Mouse (Mus musculus): ENCODE results near the gene Lsmem1. TPM values are rescaled to one million over a fixed set of nuclear protein-coding genes. Genes with fewer than 3 reads are reported as not detected.

Gene Lsmem1
- polyA plus RNA-seq, 1 experiment from 2014 or later, result 0.10 TPM

DNA sequence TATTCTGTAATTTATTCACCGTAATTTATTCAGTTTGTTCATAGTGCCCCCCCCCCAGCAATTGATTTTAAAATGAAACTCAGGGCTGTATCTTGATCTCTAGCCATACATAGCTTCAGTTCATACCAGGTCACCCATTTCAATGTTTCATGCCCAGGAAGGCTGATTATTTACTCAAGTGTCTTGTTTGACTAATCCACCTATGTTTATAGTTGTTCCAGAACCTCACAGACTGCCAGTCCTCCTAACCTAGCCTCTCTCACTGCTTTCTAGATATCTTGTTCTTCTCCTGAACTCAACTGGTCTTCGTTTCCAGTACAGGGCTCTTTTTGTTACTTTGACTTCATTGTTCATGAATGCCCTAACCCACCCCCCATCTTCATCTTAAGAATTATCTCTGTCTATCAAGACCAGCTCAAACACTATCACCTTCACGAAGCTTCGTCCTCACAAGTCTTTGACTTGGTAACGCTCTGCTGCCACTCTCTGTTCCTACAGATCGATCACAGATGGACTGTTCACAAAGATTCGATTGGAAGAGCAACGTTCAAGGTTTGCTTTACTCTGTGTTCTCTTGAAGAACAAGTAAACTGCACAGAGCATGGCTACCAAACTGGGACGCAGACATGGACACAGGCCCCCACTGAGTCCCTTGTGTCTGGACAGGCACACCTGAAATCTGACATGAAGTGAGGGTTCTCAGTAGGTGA, 25.0 kb upstream of the Lsmem1 start:
- Histone ChIP-seq H3K9me3 (replicated peaks) (no peaks in the 10 kb centered on the region), H3K4me1 (replicated peaks) (peaks cover 34% of the 10 kb centered on the region), H3K4me3 (replicated peaks) (peak overlapping the region; percentile 88; the same call in 1 of the 2 replicates), H3K4me2 (peak overlapping the region; percentile 92), H3K27ac (no peak overlapping the region), H3K36me3 (no peaks in the 10 kb centered on the region), H3K9ac (no peak overlapping the region; the same call in 1 of the 2 replicates), H3K27me3 (no peaks in the 10 kb centered on the region)
- DNase-seq, result no peak
- 85% methylated on average over 9 of the region's 9 CpGs for WGBS (ENCODE audit: insufficient replicate concordance)
- no peak for ATAC-seq (ENCODE audit: low read depth)

DNA sequence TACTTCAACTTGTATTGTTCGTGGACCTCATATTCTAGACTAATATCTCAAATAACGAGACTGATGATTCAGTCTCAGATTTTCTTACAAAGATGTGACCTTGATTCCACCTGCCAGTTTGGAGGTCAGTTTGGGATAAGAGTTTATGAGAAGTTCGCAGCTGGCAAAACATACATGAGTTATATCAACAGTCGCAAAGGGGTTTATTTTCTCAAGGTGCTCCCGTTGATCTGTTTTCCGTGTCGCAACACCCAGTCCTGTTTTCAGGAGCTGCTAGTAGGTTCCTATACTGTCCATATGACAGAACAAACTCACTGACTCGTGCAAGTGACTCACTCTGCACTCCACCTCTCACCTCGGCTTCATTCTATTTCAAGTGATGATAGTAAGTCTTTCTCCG, 24.4 kb upstream of the Lsmem1 start:
- no peaks in the 10 kb centered on the region for H3K9me3 ChIP-seq (replicated peaks)
- ATAC-seq (ENCODE audit: low read depth), result no peak
- no peaks in the 10 kb centered on the region for H3K36me3 ChIP-seq
- no peak for DNase-seq
- peak overlapping the region; percentile 92 for H3K4me2 ChIP-seq
- WGBS (ENCODE audit: insufficient replicate concordance), result 38% methylated on average over 10 of the region's 10 CpGs
- H3K27me3 ChIP-seq, result no peaks in the 10 kb centered on the region
- peaks cover 34% of the 10 kb centered on the region for H3K4me1 ChIP-seq (replicated peaks)
- peak overlapping the region; percentile 71 for H3K9ac ChIP-seq
- H3K27ac ChIP-seq, result peak overlapping the region; percentile 58
- H3K4me3 ChIP-seq (replicated peaks), result peak overlapping the region; percentile 88

DNA sequence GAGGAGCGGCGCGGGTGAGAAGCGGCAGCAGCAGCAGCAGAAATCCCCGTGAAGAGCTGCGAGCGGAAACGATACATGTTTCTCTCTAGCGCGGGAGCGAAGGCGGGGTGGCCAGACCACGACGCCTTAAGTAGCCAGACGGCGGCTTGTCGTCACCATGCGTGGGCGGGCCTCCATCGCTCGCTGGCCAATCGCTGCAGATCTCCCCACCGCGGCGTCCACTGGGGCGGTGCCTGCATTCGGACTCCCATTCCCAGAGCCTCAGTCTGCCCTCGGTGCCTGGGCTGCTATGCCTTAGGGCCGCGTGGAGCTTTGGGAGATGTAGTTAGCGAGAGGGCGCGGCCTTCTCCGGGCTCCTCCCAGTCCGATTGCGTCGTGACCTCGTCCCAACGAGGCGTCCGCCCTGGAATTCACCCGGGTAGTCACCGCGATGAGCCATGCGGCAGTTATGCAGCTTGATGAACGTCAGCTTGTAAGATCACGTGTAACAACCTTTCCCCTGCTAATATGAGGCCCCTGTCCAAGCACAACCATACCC, 23.9 kb upstream of the Lsmem1 start:
- Histone ChIP-seq H3K9me3 (replicated peaks) (no peaks in the 10 kb centered on the region), H3K4me1 (replicated peaks) (peaks cover 37% of the 10 kb centered on the region), H3K27me3 (no peaks in the 10 kb centered on the region), H3K4me2 (peak overlapping the region; percentile 92), H3K9ac (peak overlapping the region; percentile 89), H3K27ac (peak overlapping the region; percentile 92), H3K36me3 (no peaks in the 10 kb centered on the region), H3K4me3 (replicated peaks) (peak overlapping the region; percentile 88)
- under 1% methylated on average over 47 of the region's 47 CpGs for WGBS (ENCODE audit: insufficient replicate concordance)
- ATAC-seq (ENCODE audit: low read depth) (peak; percentile 95), DNase-seq (peak; percentile 99)

DNA sequence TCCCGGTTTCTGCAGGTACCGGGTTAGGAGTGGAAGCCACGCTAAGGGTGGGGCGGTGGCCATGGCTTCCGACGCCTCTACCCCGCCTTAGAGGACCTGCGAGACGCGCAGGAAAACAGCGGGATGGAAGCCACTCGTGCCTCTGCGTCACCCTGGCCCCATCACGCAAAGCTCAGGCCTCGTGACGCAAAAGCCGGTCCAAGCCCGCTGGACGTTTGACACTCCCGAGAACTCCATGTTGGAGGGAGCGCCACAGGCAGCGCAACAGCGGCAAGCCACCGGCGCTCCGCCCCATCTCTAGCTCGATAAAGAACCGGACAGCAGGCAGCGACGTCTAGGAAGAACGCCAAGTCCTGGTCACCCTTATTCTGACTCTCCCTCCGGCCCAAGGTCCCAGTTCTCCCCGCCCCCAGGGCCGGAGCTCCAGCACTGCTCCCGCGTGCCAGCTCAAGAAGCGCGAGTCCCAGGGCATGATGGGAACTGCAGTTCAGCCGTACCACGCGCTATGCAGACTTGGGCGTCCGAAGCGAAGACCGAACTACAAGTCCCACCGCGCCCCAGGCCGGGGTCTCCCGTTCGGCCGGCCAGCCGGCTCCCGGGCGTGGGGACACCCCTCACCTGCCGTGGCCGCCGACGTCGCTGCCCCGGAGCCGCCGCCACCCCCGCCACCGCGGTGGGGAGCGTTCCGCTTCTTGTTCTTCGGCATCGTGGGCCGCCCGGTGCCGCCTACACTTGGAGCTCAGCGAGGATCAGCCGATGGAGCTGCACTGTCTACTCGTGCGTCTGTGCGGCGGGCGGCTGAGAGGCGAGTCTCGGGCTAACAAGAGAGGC, 23.2 kb upstream of the Lsmem1 start:
- under 1% methylated on average over 80 of the region's 81 CpGs for WGBS (ENCODE audit: insufficient replicate concordance)
- peak overlapping the region; percentile 88 for H3K4me3 ChIP-seq (replicated peaks)
- peak overlapping the region; percentile 92 for H3K4me2 ChIP-seq
- H3K27ac ChIP-seq, result peak overlapping the region; percentile 92
- peaks cover 37% of the 10 kb centered on the region for H3K4me1 ChIP-seq (replicated peaks)
- 0 out of 2 replicates have a peak, but pooled peaks cover under 1% of the 10 kb centered on the region for H3K36me3 ChIP-seq
- peak overlapping the region; percentile 89 for H3K9ac ChIP-seq
- H3K27me3 ChIP-seq, result no peaks in the 10 kb centered on the region
- ATAC-seq (ENCODE audit: low read depth), result peak; percentile 83
- H3K9me3 ChIP-seq (replicated peaks), result no peaks in the 10 kb centered on the region
- peak; percentile 87 for DNase-seq

DNA sequence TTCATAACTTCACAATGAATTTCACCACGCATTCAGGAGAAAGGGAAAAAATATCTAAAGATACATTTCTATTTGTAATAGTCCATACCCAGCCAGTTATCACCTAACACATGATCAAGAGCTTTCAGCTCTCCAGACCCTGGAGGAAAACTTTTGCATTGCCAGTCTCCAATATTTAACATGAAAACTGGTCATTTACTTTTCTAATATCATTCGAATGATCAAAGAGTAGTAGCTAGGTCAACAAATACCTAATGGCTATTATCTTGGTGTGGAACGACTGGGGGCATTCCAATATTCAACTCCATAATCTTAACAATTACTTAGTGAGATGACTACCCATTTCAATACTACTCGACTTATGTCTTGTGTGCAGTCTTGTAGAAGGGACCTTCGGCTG, 22.3 kb upstream of the Lsmem1 start:
- Histone ChIP-seq H3K9me3 (replicated peaks) (no peaks in the 10 kb centered on the region), H3K4me1 (replicated peaks) (peaks cover 37% of the 10 kb centered on the region), H3K36me3 (peaks cover 7% of the 10 kb centered on the region), H3K4me2 (peak overlapping the region; percentile 92), H3K4me3 (replicated peaks) (peak overlapping the region; percentile 88), H3K27me3 (no peaks in the 10 kb centered on the region), H3K9ac (peak overlapping the region; percentile 89), H3K27ac (0 out of 2 replicates have a peak overlapping the region, but pooled peaks have one; percentile 92)
- DNase-seq (no peak), ATAC-seq (ENCODE audit: low read depth) (no peak)
- 9% methylated on average over 5 of the region's 5 CpGs for WGBS (ENCODE audit: insufficient replicate concordance)

DNA sequence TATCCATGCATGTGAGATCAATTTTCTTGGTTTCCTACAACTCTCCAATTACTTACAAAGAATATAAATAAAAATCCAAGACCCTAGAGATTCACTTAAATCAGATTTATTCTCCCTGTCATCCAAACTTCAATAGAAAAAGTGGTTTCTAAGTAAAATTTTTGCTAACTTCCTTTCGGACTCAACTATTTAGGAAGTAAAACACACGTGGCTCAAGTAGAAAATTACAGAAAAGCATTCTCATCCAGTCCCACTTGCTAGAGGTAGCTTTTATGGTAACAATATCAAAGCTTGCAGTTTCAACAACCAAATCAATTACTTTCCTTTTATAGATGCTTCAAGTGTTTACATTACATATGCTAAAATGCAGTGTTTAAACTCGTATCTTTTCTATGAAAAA, 21.6 kb upstream of the Lsmem1 start:
- Histone ChIP-seq H3K9me3 (replicated peaks) (no peaks in the 10 kb centered on the region), H3K9ac (peak overlapping the region; percentile 89), H3K4me3 (replicated peaks) (peak overlapping the region; percentile 88), H3K27me3 (no peaks in the 10 kb centered on the region), H3K36me3 (peaks cover 14% of the 10 kb centered on the region), H3K4me2 (peak overlapping the region; percentile 92), H3K4me1 (replicated peaks) (peaks cover 37% of the 10 kb centered on the region), H3K27ac (no peak overlapping the region)
- DNase-seq, result no peak
- no peak for ATAC-seq (ENCODE audit: low read depth)
- 12% methylated on average over 3 of the region's 3 CpGs for WGBS (ENCODE audit: insufficient replicate concordance)

DNA sequence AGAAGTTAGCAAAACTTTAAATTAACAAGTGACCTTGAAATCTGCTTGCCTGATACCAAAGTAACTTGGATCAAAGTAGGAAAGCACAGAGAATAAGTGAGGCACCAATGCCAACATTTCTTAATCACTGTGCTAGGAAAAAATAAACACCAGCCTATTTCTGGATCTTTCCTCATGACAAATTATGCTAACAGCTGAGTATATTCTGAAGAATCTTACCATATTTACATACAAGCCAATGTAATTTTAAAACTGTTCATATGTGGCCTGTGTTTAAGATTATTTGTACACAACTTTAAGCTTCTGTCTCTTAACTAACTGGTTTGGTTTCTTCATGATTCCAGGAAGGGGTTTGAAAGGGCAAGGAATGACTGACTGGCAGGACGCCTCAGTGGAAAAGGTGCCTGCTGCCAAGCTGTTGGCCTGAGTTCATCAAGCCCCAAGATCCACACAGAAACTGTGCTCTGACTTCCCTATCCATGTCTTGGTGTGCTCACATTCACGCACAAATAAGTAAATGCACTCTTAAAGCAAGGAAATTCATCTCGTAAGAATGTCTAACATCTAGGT, 20.8 kb upstream of the Lsmem1 start:
- Histone ChIP-seq H3K9me3 (replicated peaks) (no peaks in the 10 kb centered on the region), H3K27ac (no peak overlapping the region)

DNA sequence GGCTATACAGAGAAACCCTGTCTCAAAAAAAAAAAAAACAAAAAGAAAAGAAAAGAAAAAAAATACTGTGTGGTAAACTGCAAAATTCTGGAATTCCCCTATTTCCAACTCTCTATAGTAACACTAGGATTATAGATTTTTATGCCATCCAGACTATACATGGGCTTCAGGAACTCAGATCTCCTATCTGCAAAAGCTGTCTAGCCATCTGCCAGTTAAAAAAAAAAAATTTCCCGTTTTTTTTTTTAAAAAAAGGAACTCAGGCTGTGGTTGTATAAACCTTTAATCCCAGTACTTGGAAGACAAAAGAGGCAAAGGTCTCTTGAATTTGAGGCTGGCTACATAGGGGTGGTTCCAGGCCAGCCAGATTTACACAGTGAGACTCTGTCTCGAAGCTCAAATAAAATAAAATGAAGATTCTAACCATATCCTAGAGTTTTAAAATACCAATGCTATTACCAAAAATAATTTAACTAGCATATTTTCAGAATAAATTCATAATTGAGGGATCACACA, 19.2 kb upstream of the Lsmem1 start:
- ATAC-seq (ENCODE audit: low read depth) (no peak), DNase-seq (no peak)
- Histone ChIP-seq H3K9me3 (replicated peaks) (no peaks in the 10 kb centered on the region), H3K4me1 (replicated peaks) (peaks cover 28% of the 10 kb centered on the region), H3K4me3 (replicated peaks) (no peak overlapping the region), H3K4me2 (no peak overlapping the region), H3K27me3 (no peaks in the 10 kb centered on the region), H3K36me3 (peaks cover 38% of the 10 kb centered on the region), H3K9ac (no peak overlapping the region), H3K27ac (no peak overlapping the region)
- 46% methylated on average over 2 of the region's 2 CpGs for WGBS (ENCODE audit: insufficient replicate concordance)

More for the DNA sequence above, 20.8 kb upstream of the Lsmem1 start:
- Histone ChIP-seq H3K4me3 (replicated peaks) (peak overlapping the region; percentile 88), H3K36me3 (peaks cover 22% of the 10 kb centered on the region), H3K27me3 (no peaks in the 10 kb centered on the region), H3K4me2 (peak overlapping the region; percentile 92), H3K4me1 (replicated peaks) (peaks cover 37% of the 10 kb centered on the region), H3K9ac (peak overlapping the region; percentile 26)
- 46% methylated on average over 3 of the region's 3 CpGs for WGBS (ENCODE audit: insufficient replicate concordance)
- ATAC-seq (ENCODE audit: low read depth) (no peak), DNase-seq (no peak)

DNA sequence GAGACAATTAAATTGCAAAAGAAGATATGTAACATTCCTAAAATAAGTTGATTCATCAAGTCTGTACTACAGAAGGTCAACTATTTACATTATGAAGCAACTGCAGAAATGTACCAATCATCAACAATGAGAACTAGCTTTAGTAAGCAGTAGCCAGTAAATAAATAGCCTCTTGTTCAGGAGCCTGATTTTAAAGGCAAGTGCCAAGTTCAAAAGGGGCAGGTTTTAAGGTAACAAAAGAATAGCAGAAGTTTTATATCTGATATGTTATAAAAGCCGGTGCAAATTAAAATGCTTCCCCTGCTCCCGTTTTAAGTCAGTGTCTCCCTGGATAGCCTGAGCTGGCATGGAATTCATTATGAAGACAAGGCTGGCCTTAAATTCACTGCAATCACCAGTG, 18.5 kb upstream of the Lsmem1 start:
- 88% methylated on average over 2 of the region's 2 CpGs for WGBS (ENCODE audit: insufficient replicate concordance)
- Histone ChIP-seq H3K27me3 (no peaks in the 10 kb centered on the region), H3K4me2 (no peak overlapping the region), H3K4me3 (replicated peaks) (no peak overlapping the region), H3K4me1 (replicated peaks) (peaks cover 27% of the 10 kb centered on the region), H3K9ac (no peak overlapping the region), H3K36me3 (peaks cover 44% of the 10 kb centered on the region), H3K9me3 (replicated peaks) (no peaks in the 10 kb centered on the region), H3K27ac (no peak overlapping the region)
- DNase-seq, result no peak
- ATAC-seq (ENCODE audit: low read depth), result no peak

DNA sequence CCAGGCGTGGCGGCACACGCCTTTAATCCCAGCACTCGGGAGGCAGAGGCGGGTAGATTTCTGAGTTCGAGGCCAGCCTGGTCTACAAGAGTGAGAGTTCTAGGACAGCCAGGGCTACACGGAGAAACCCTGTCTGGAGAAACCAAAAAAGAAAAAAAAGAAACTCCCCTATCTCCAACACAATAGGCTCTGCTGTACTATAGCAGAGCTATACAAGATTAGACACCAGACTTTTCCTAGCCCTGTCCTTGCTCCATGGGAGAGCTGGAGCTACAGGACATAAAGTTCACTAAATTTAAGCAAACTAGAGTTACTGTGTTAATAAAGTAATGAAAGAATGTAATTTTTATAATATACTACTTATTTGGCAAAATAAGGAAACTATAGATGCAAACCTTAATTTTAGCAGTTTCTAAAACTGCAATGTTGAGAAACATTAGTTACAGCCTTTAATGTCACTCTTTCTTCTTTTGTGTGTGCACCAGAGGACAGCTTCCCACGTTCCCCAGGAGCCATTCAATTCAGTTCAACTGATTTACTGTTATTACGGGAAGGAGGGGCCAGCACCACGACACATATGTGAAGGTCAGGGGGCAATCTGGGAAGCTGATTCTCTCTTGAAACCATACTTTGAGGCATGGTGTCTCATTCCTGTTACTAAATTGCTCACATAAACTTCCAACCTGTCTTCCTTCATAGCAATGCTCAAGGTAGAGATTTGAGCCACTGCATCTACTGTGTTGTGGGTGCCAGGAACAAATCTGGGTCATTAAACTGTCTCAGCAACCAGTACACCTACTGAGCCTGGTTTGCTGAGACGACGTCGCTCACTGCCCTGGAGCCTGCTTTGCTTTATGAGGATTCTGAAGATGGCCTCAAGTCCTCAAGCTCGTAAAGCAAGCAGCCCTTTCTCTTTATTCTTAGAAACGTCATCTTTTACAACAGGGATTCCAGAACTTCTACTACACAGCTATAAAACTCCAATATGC, 15.9 kb upstream of the Lsmem1 start:
- H3K9me3 ChIP-seq (replicated peaks), result no peaks in the 10 kb centered on the region
- H3K4me1 ChIP-seq (replicated peaks), result peaks cover 9% of the 10 kb centered on the region
- ATAC-seq (ENCODE audit: low read depth) (no peak), DNase-seq (no peak)
- H3K27me3 ChIP-seq, result no peaks in the 10 kb centered on the region
- no peak overlapping the region for H3K27ac ChIP-seq
- no peak overlapping the region for H3K4me2 ChIP-seq
- H3K4me3 ChIP-seq (replicated peaks), result no peak overlapping the region
- H3K36me3 ChIP-seq, result peaks cover 67% of the 10 kb centered on the region
- WGBS (ENCODE audit: insufficient replicate concordance), result 84% methylated on average over 15 of the region's 15 CpGs
- H3K9ac ChIP-seq, result no peak overlapping the region

All from liver, embryonic 13.5 days (tissue).